Mouse (Mus musculus) adrenal gland, adult 8-10 months (tissue): ENCODE data around the gene Nav1. TPM values are rescaled to one million over a fixed set of nuclear protein-coding genes. Genes with fewer than 3 reads are reported as not detected.

Experiments used
- DNase-seq: peaks from one replicate; pipeline ENCODE4 v3.0.0; 2022
- total RNA-seq, 4 experiments: library from RNA; stranded (reverse); gene quantifications; 2 replicates each; pipeline ENCODE4 v1.2.4; 2022

Gene Nav1
- total RNA-seq, 4 experiments from 2014 or later, result 15.2 to 26.9 (median 22.8) TPM

GRCm38 (mm10) chr1:135483971-135484370, 123.1 kb downstream of the Nav1 start:
- DNase-seq, result no peak

GRCm38 (mm10) chr1:135482666-135483065, 124.4 kb downstream of the Nav1 start:
- no peak for DNase-seq

- no peak for DNase-seq
These were observed 125.4 kb downstream of the Nav1 start for GRCm38 (mm10) chr1:135481656-135482055.

- no peak for DNase-seq
These were observed 126.3 kb downstream of the Nav1 start for GRCm38 (mm10) chr1:135480815-135481214.

- DNase-seq, result no peak
These were observed 131.6 kb downstream of the Nav1 start for GRCm38 (mm10) chr1:135475571-135475895.

GRCm38 (mm10) chr1:135474861-135475570, 132.1 kb downstream of the Nav1 start:
- DNase-seq, result no peak

- no peak for DNase-seq
These were observed 134.6 kb downstream of the Nav1 start for GRCm38 (mm10) chr1:135472536-135472935.

- DNase-seq, result no peak
These were observed 135.4 kb downstream of the Nav1 start for GRCm38 (mm10) chr1:135471742-135472141.

GRCm38 (mm10) chr1:135470546-135470945, 136.5 kb downstream of the Nav1 start:
- peak; percentile 66 for DNase-seq

GRCm38 (mm10) chr1:135467462-135467861, 139.6 kb downstream of the Nav1 start:
- no peak for DNase-seq

GRCm38 (mm10) chr1:135466935-135467334, 140.2 kb downstream of the Nav1 start:
- DNase-seq, result no peak

GRCm38 (mm10) chr1:135465734-135466133, 141.4 kb downstream of the Nav1 start:
- DNase-seq, result no peak

GRCm38 (mm10) chr1:135462736-135463135, 144.4 kb downstream of the Nav1 start:
- no peak for DNase-seq

GRCm38 (mm10) chr1:135462304-135462703, 144.8 kb downstream of the Nav1 start:
- no peak for DNase-seq

GRCm38 (mm10) chr1:135461097-135461730, 145.9 kb downstream of the Nav1 start:
- DNase-seq, result peak; percentile 42

GRCm38 (mm10) chr1:135460521-135460920, 146.6 kb downstream of the Nav1 start:
- no peak for DNase-seq

- no peak for DNase-seq
These were observed 149.2 kb downstream of the Nav1 start for GRCm38 (mm10) chr1:135457860-135458259.

GRCm38 (mm10) chr1:135452259-135452658, 154.8 kb downstream of the Nav1 start:
- DNase-seq, result no peak

- DNase-seq, result no peak
These were observed 155.7 kb downstream of the Nav1 start for GRCm38 (mm10) chr1:135451419-135451818.

GRCm38 (mm10) chr1:135449876-135450275, 157.2 kb downstream of the Nav1 start:
- DNase-seq, result no peak

GRCm38 (mm10) chr1:135448940-135449339, 158.2 kb downstream of the Nav1 start:
- no peak for DNase-seq

GRCm38 (mm10) chr1:135443506-135443905, 163.6 kb downstream of the Nav1 start:
- DNase-seq, result no peak

- DNase-seq, result no peak
These were observed 165.2 kb downstream of the Nav1 start for GRCm38 (mm10) chr1:135441861-135442260.

- no peak for DNase-seq
These were observed 166.1 kb downstream of the Nav1 start for GRCm38 (mm10) chr1:135440986-135441385.
